Mouse (Mus musculus) liver, embryonic 12.5 days (tissue): ENCODE results near the gene Os9. TPM values are rescaled to one million over a fixed set of nuclear protein-coding genes. Genes with fewer than 3 reads are reported as not detected.
"Not testable (repeated sequence)": the region's sequence is repeated elsewhere in the genome, so short reads cannot be mapped to it uniquely, and the experiment has no call there.

Experiments
- ATAC-seq: fragments of 200-750 bp; cut with Nextera tagmentation; 2 replicates; pipeline ENCODE4 v1.8.0; 2017; ENCODE audit warnings: moderate number of reproducible peaks, mild to moderate bottlenecking, moderate library complexity
- H3K27ac ChIP-seq: fragments of 300-500 bp; sonication (generic); 2 replicates; pipeline ENCODE4 v1.5.1; 2016; ENCODE audit warnings: mild to moderate bottlenecking
- H3K27me3 ChIP-seq: fragments of 300-500 bp; sonication (generic); replicated peaks from 2 replicates; pipeline ENCODE4 v1.6.1; 2016; ENCODE audit warnings: mild to moderate bottlenecking, moderate library complexity
- H3K36me3 ChIP-seq: fragments of 300-500 bp; sonication (generic); 2 replicates; pipeline ENCODE4 v1.6.1; 2016; ENCODE audit warnings: mild to moderate bottlenecking, moderate library complexity
- H3K4me1 ChIP-seq: fragments of 300-500 bp; sonication (generic); 2 replicates; pipeline ENCODE4 v1.6.1; 2016
- H3K4me2 ChIP-seq: fragments of 300-500 bp; sonication (generic); 2 replicates; pipeline ENCODE4 v1.6.1; 2016; ENCODE audit warnings: mild to moderate bottlenecking, moderate library complexity
- H3K4me3 ChIP-seq: fragments of 300-500 bp; sonication (generic); 2 replicates; pipeline ENCODE4 v1.5.1; 2016; ENCODE audit warnings: mild to moderate bottlenecking, moderate library complexity
- H3K9ac ChIP-seq: fragments of 300-500 bp; sonication (generic); 2 replicates; pipeline ENCODE4 v1.6.1; 2016; ENCODE audit warnings: mild to moderate bottlenecking, moderate library complexity
- H3K9me3 ChIP-seq: fragments of 300-500 bp; sonication (generic); replicated peaks from 2 replicates; pipeline ENCODE4 v1.6.1; 2016; ENCODE audit warnings: mild to moderate bottlenecking, moderate library complexity
- WGBS: fragments of 180-500 bp; shearing (Covaris S2); methylation state at CpG from one replicate; pipeline ENCODE4 v1.1.7; 2016; ENCODE audit not compliant: insufficient replicate concordance; 5-methylcytosine and 5-hydroxymethylcytosine counted together
- polyA plus RNA-seq: library from polyadenylated mRNA; unstranded; fragments of >200 nt; fragmentation: Nextera tagmentation; extraction: Ambion mirVana; gene quantifications from 2 replicates; pipeline ENCODE4 v1.2.1, GENCODE M21; 2016

Os9 gene
- polyA plus RNA-seq, 1 experiment from 2014 or later = 51.4 TPM

GRCm38 (mm10) chr10:127143228-127143627, 22.3 kb upstream of the Os9 start:
- Histone ChIP-seq H3K27me3 (0 out of 2 replicates have a peak, but pooled peaks cover 7% of the 10 kb centered on the region), H3K9ac (no peak overlapping the region), H3K4me1 (peaks cover 11% of the 10 kb centered on the region; the same call in 1 of the 2 replicates), H3K9me3 (0 out of 2 replicates have a peak, but pooled peaks cover 8% of the 10 kb centered on the region), H3K4me2 (no peak overlapping the region), H3K36me3 (no peaks in the 10 kb centered on the region), H3K4me3 (no peak overlapping the region), H3K27ac (no peak overlapping the region)
- WGBS = 75% methylated on average over 8 of the region's 8 CpGs
- no peak for ATAC-seq

- H3K27ac ChIP-seq = no peak overlapping the region
- ATAC-seq = no peak
- H3K9me3 ChIP-seq = 0 out of 2 replicates have a peak, but pooled peaks cover 8% of the 10 kb centered on the region
- H3K27me3 ChIP-seq = 0 out of 2 replicates have a peak, but pooled peaks cover 7% of the 10 kb centered on the region
- WGBS = 51% methylated on average over 8 of the region's 8 CpGs
- H3K4me1 ChIP-seq = peaks cover 26% of the 10 kb centered on the region
- no peak overlapping the region for H3K4me2 ChIP-seq
- no peaks in the 10 kb centered on the region for H3K36me3 ChIP-seq
- no peak overlapping the region for H3K9ac ChIP-seq
- no peak overlapping the region for H3K4me3 ChIP-seq
These were observed 20.6 kb upstream of the Os9 start for GRCm38 (mm10) chr10:127141500-127141899.

GRCm38 (mm10) chr10:127140971-127141370, 20.0 kb upstream of the Os9 start:
- Histone ChIP-seq H3K36me3 (no peaks in the 10 kb centered on the region), H3K4me1 (peaks cover 32% of the 10 kb centered on the region), H3K9me3 (0 out of 2 replicates have a peak, but pooled peaks cover 8% of the 10 kb centered on the region), H3K4me2 (no peak overlapping the region), H3K27me3 (0 out of 2 replicates have a peak, but pooled peaks cover 7% of the 10 kb centered on the region), H3K27ac (no peak overlapping the region), H3K9ac (no peak overlapping the region), H3K4me3 (no peak overlapping the region)
- 70% methylated on average over 11 of the region's 11 CpGs for WGBS
- ATAC-seq = no peak

- H3K36me3 ChIP-seq = no peaks in the 10 kb centered on the region
- no peaks in the 10 kb centered on the region for H3K27me3 ChIP-seq
- peak overlapping the region; percentile 31; the same call in 1 of the 2 replicates for H3K27ac ChIP-seq
- 0 out of 2 replicates have a peak, but pooled peaks cover 8% of the 10 kb centered on the region for H3K9me3 ChIP-seq
- H3K9ac ChIP-seq = no peak overlapping the region
- WGBS = 72% methylated on average over 18 of the region's 18 CpGs
- H3K4me1 ChIP-seq = peaks cover 48% of the 10 kb centered on the region
- H3K4me2 ChIP-seq = no peak overlapping the region
- no peak overlapping the region for H3K4me3 ChIP-seq
- ATAC-seq = no peak
These were observed 17.6 kb upstream of the Os9 start for GRCm38 (mm10) chr10:127138328-127139141.

- no peaks in the 10 kb centered on the region for H3K27me3 ChIP-seq
- H3K4me3 ChIP-seq = no peak overlapping the region
- no peaks in the 10 kb centered on the region for H3K36me3 ChIP-seq
- no peak for ATAC-seq
- 67% methylated on average over 3 of the region's 3 CpGs for whole genome bisulfite sequencing
- no peak overlapping the region for H3K9ac ChIP-seq
- peaks cover 48% of the 10 kb centered on the region for H3K4me1 ChIP-seq
- H3K4me2 ChIP-seq = no peak overlapping the region
- H3K9me3 ChIP-seq = 0 out of 2 replicates have a peak, but pooled peaks cover 5% of the 10 kb centered on the region
- H3K27ac ChIP-seq = no peak overlapping the region
These were observed 17.0 kb upstream of the Os9 start for GRCm38 (mm10) chr10:127137896-127138295.

- H3K36me3 ChIP-seq = no peaks in the 10 kb centered on the region
- no peaks in the 10 kb centered on the region for H3K27me3 ChIP-seq
- H3K9ac ChIP-seq = peak overlapping the region; percentile 52; the same call in 1 of the 2 replicates
- peak overlapping the region; percentile 48; the same call in 1 of the 2 replicates for H3K4me2 ChIP-seq
- H3K4me1 ChIP-seq = peaks cover 48% of the 10 kb centered on the region
- peak overlapping the region; percentile 83; the same call in 1 of the 2 replicates for H3K27ac ChIP-seq
- no peak for ATAC-seq
- 0 out of 2 replicates have a peak, but pooled peaks cover 3% of the 10 kb centered on the region for H3K9me3 ChIP-seq
- WGBS = 58% methylated on average over 4 of the region's 4 CpGs
- no peak overlapping the region for H3K4me3 ChIP-seq
These were observed 15.6 kb upstream of the Os9 start for GRCm38 (mm10) chr10:127136510-127136909.

- Histone ChIP-seq H3K4me1 (peaks cover 48% of the 10 kb centered on the region), H3K9me3 (0 out of 2 replicates have a peak, but pooled peaks cover 3% of the 10 kb centered on the region), H3K27ac (peak overlapping the region; percentile 83), H3K36me3 (no peaks in the 10 kb centered on the region), H3K4me3 (no peak overlapping the region), H3K4me2 (peak overlapping the region; percentile 48), H3K27me3 (no peaks in the 10 kb centered on the region), H3K9ac (peak overlapping the region; percentile 52; the same call in 1 of the 2 replicates)
- ATAC-seq = peak; percentile 90
- WGBS = 26% methylated on average over 8 of the region's 8 CpGs
These were observed 14.3 kb upstream of the Os9 start for GRCm38 (mm10) chr10:127135118-127135836.

- H3K4me2 ChIP-seq, H3K9me3 ChIP-seq, ATAC-seq, H3K27me3 ChIP-seq, H3K4me3 ChIP-seq, H3K36me3 ChIP-seq, H3K9ac ChIP-seq: not testable (repeated sequence)
- 73% methylated on average over 3 of the region's 3 CpGs for WGBS
- Histone ChIP-seq H3K4me1 (peaks cover 48% of the 10 kb centered on the region), H3K27ac (peak overlapping the region; percentile 83; the same call in 1 of the 2 replicates)
These were observed 13.6 kb upstream of the Os9 start for GRCm38 (mm10) chr10:127134394-127135035.

GRCm38 (mm10) chr10:127132469-127132868, 11.5 kb upstream of the Os9 start:
- Histone ChIP-seq H3K27me3 (no peaks in the 10 kb centered on the region), H3K4me2 (no peak overlapping the region), H3K9ac (no peak overlapping the region), H3K36me3 (no peaks in the 10 kb centered on the region), H3K27ac (no peak overlapping the region), H3K4me1 (peaks cover 39% of the 10 kb centered on the region), H3K9me3 (no peaks in the 10 kb centered on the region), H3K4me3 (no peak overlapping the region)
- WGBS = 63% methylated on average over 5 of the region's 5 CpGs
- no peak for ATAC-seq

- no peak for ATAC-seq
- 60% methylated on average over 4 of the region's 4 CpGs for WGBS
- H3K4me2 ChIP-seq = no peak overlapping the region
These were observed 8.5 kb upstream of the Os9 start for GRCm38 (mm10) chr10:127129431-127129830.

GRCm38 (mm10) chr10:127127711-127128279, 6.9 kb upstream of the Os9 start:
- Histone ChIP-seq H3K4me3 (no peak overlapping the region), H3K4me1 (peaks cover 51% of the 10 kb centered on the region), H3K27me3 (no peaks in the 10 kb centered on the region), H3K36me3 (no peaks in the 10 kb centered on the region), H3K9ac (no peak overlapping the region), H3K9me3 (no peaks in the 10 kb centered on the region), H3K27ac (peak overlapping the region; percentile 34), H3K4me2 (no peak overlapping the region)
- ATAC-seq = no peak
- 65% methylated on average over 7 of the region's 7 CpGs for WGBS

More at GRCm38 (mm10) chr10:127129431-127129830, 8.5 kb upstream of the Os9 start:
- Histone ChIP-seq H3K4me3 (no peak overlapping the region), H3K27ac (no peak overlapping the region), H3K27me3 (no peaks in the 10 kb centered on the region), H3K9ac (no peak overlapping the region), H3K9me3 (no peaks in the 10 kb centered on the region), H3K4me1 (peaks cover 39% of the 10 kb centered on the region), H3K36me3 (no peaks in the 10 kb centered on the region)
